Mouse (Mus musculus) adipocyte (in vitro differentiated cells): ENCODE measurements around the gene Rpl9-ps6.
"Not testable (repeated sequence)": the region's sequence is repeated elsewhere in the genome, so short reads cannot be mapped to it uniquely, and the experiment has no call there.

ENCODE experiments used
- DNase-seq: peaks from one replicate; pipeline ENCODE4 v3.0.0-alpha.2; 2016; ENCODE audit warnings: low spot score

Rpl9-ps6 gene

GRCm38 (mm10) chr19:32480791-32481442 lies 14.5 kb upstream of the Rpl9-ps6 start:
- no peak for DNase-seq

- DNase-seq, result no peak
These were observed 13.9 kb upstream of the Rpl9-ps6 start for GRCm38 (mm10) chr19:32480255-32480654.

- no peak for DNase-seq
These were observed 10.3 kb upstream of the Rpl9-ps6 start for GRCm38 (mm10) chr19:32476712-32477052.

GRCm38 (mm10) chr19:32476016-32476711 lies 9.8 kb upstream of the Rpl9-ps6 start:
- no peak for DNase-seq

GRCm38 (mm10) chr19:32470570-32471263 lies 4.3 kb upstream of the Rpl9-ps6 start:
- no peak for DNase-seq

- peak; percentile 71 for DNase-seq
These were observed 3.7 kb upstream of the Rpl9-ps6 start for GRCm38 (mm10) chr19:32470059-32470497.

GRCm38 (mm10) chr19:32467325-32467724 lies 947 bp upstream of the Rpl9-ps6 start:
- DNase-seq, result no peak

- no peak for DNase-seq
These were observed 1.1 kb downstream of the Rpl9-ps6 start for GRCm38 (mm10) chr19:32465228-32465627.

- DNase-seq, result no peak
These were observed 3.3 kb downstream of the Rpl9-ps6 start for GRCm38 (mm10) chr19:32463037-32463436.

GRCm38 (mm10) chr19:32457631-32458030 lies 8.7 kb downstream of the Rpl9-ps6 start:
- DNase-seq, result not testable (repeated sequence)

- no peak for DNase-seq
These were observed 9.6 kb downstream of the Rpl9-ps6 start for GRCm38 (mm10) chr19:32456744-32457143.

GRCm38 (mm10) chr19:32452231-32452630 lies 14.1 kb downstream of the Rpl9-ps6 start:
- DNase-seq, result no peak

GRCm38 (mm10) chr19:32448931-32449330 lies 17.4 kb downstream of the Rpl9-ps6 start:
- DNase-seq, result no peak

GRCm38 (mm10) chr19:32441568-32441967 lies 24.8 kb downstream of the Rpl9-ps6 start:
- no peak for DNase-seq

- no peak for DNase-seq
These were observed 27.0 kb downstream of the Rpl9-ps6 start for GRCm38 (mm10) chr19:32439356-32439755.

- no peak for DNase-seq
These were observed 40.5 kb downstream of the Rpl9-ps6 start for GRCm38 (mm10) chr19:32425856-32426255.

GRCm38 (mm10) chr19:32424706-32425105 lies 41.7 kb downstream of the Rpl9-ps6 start:
- no peak for DNase-seq

GRCm38 (mm10) chr19:32419069-32419468 lies 47.3 kb downstream of the Rpl9-ps6 start:
- no peak for DNase-seq

GRCm38 (mm10) chr19:32416692-32417317 lies 49.6 kb downstream of the Rpl9-ps6 start:
- no peak for DNase-seq
